Mouse (Mus musculus): ENCODE measurements around the gene Defa37.
"Not testable (repeated sequence)": the region's sequence is repeated elsewhere in the genome, so short reads cannot be mapped to it uniquely, and the experiment has no call there.

GRCm38 (mm10) chr8:21528732-21529131, 36.5 kb upstream of the Defa37 start, which contains the start of gene Defa32:
- not testable (repeated sequence) for TF ChIP-seq CTCF, POLR2A (IDR thresholded peaks at IDR 0.05; ENCODE audit: insufficient read depth, low read depth, low read length)
